Mouse (Mus musculus): ENCODE results near the gene Itpr2. TPM values are rescaled to one million over a fixed set of nuclear protein-coding genes. Genes with fewer than 3 reads are reported as not detected.

Gene Itpr2
- total RNA-seq, 2 experiments from 2014 or later, result 11.9 to 17.1 TPM

GRCm38 (mm10) chr6:146390159-146390558 is 111.9 kb downstream of the Itpr2 start:
- no peak for DNase-seq (ENCODE audit: low spot score in 2 of 2)
- intact Hi-C loops (cut with DNase I), result no loop called here

- no peak for DNase-seq (ENCODE audit: low spot score in 2 of 2)
- intact Hi-C loops (cut with DNase I), result no loop called here
Observed at GRCm38 (mm10) chr6:146388010-146388409, 114.0 kb downstream of the Itpr2 start.

- intact Hi-C loops (cut with DNase I), result no loop called here
- DNase-seq (ENCODE audit: low spot score in 2 of 2), result no peak
Observed at GRCm38 (mm10) chr6:146387039-146387713, 114.8 kb downstream of the Itpr2 start.

GRCm38 (mm10) chr6:146379263-146379662 is 122.8 kb downstream of the Itpr2 start:
- DNase-seq (ENCODE audit: low spot score in 2 of 2), result no peak
- intact Hi-C loops (cut with DNase I), result no loop called here

- intact Hi-C loops (cut with DNase I), result no loop called here
- DNase-seq (ENCODE audit: low spot score in 2 of 2), result no peak
Observed at GRCm38 (mm10) chr6:146371511-146371910, 130.5 kb downstream of the Itpr2 start.

GRCm38 (mm10) chr6:146366180-146366579 is 135.8 kb downstream of the Itpr2 start:
- intact Hi-C loops (cut with DNase I), result no loop called here
- no peak for DNase-seq (ENCODE audit: low spot score in 2 of 2)

- DNase-seq (ENCODE audit: low spot score in 2 of 2), result no peak
- intact Hi-C loops (cut with DNase I), result no loop called here
Observed at GRCm38 (mm10) chr6:146357911-146358310, 144.1 kb downstream of the Itpr2 start.

GRCm38 (mm10) chr6:146352258-146352805 is 149.7 kb downstream of the Itpr2 start:
- intact Hi-C loops (cut with DNase I), result no loop called here
- DNase-seq (ENCODE audit: low spot score in 2 of 2), result no peak

- intact Hi-C loops (cut with DNase I), result no loop called here
- DNase-seq (ENCODE audit: low spot score in 2 of 2), result no peak
Observed at GRCm38 (mm10) chr6:146351816-146352215, 150.2 kb downstream of the Itpr2 start.

GRCm38 (mm10) chr6:146347568-146347967 is 154.5 kb downstream of the Itpr2 start:
- intact Hi-C loops (cut with DNase I), result no loop called here
- DNase-seq (ENCODE audit: low spot score in 2 of 2), result no peak

GRCm38 (mm10) chr6:146346545-146347195 is 155.4 kb downstream of the Itpr2 start:
- DNase-seq (ENCODE audit: low spot score in 2 of 2), result no peak
- intact Hi-C loops (cut with DNase I), result no loop called here

- intact Hi-C loops (cut with DNase I), result no loop called here
- DNase-seq (ENCODE audit: low spot score in 2 of 2), result no peak
Observed at GRCm38 (mm10) chr6:146344732-146345131, 157.3 kb downstream of the Itpr2 start.

GRCm38 (mm10) chr6:146343671-146344384 is 158.2 kb downstream of the Itpr2 start:
- intact Hi-C loops (cut with DNase I), result no loop called here

GRCm38 (mm10) chr6:146342995-146343394 is 159.0 kb downstream of the Itpr2 start:
- intact Hi-C loops (cut with DNase I), result no loop called here
- DNase-seq (ENCODE audit: low spot score in 2 of 2), result peak in 1 of 2 experiments; percentile 11

More at GRCm38 (mm10) chr6:146343671-146344384, 158.2 kb downstream of the Itpr2 start:
- DNase-seq (ENCODE audit: low spot score in 2 of 2), result no peak

GRCm38 (mm10) chr6:146341934-146342333 is 160.1 kb downstream of the Itpr2 start:
- DNase-seq (ENCODE audit: low spot score in 2 of 2), result no peak
- intact Hi-C loops (cut with DNase I), result no loop called here

- intact Hi-C loops (cut with DNase I), result no loop called here
- no peak for DNase-seq (ENCODE audit: low spot score in 2 of 2)
Observed at GRCm38 (mm10) chr6:146341413-146341812, 160.6 kb downstream of the Itpr2 start.

- intact Hi-C loops (cut with DNase I), result no loop called here
- DNase-seq (ENCODE audit: low spot score in 2 of 2), result no peak
Observed at GRCm38 (mm10) chr6:146340951-146341350, 161.1 kb downstream of the Itpr2 start.

GRCm38 (mm10) chr6:146339779-146340178 is 162.2 kb downstream of the Itpr2 start:
- no peak for DNase-seq (ENCODE audit: low spot score in 2 of 2)
- intact Hi-C loops (cut with DNase I), result no loop called here

- intact Hi-C loops (cut with DNase I), result no loop called here
Observed at GRCm38 (mm10) chr6:146337237-146337636, 164.8 kb downstream of the Itpr2 start.

GRCm38 (mm10) chr6:146335191-146335590 is 166.8 kb downstream of the Itpr2 start:
- intact Hi-C loops (cut with DNase I), result no loop called here
- no peak for DNase-seq (ENCODE audit: low spot score in 2 of 2)

More at GRCm38 (mm10) chr6:146337237-146337636, 164.8 kb downstream of the Itpr2 start:
- DNase-seq (ENCODE audit: low spot score in 2 of 2), result no peak

Measured in left cerebral cortex, postnatal 36 days (tissue).